Mouse (Mus musculus) right cerebral cortex, postnatal 10 days (tissue): ENCODE data around the gene Junb.
A peak's percentile ranks its signal among the peaks of the same experiment; 100 is the strongest.

ENCODE experiments used
- DNase-seq, 2 experiments: peaks; one replicate each; pipeline ENCODE4 v3.0.0; 2021; ENCODE audit warnings: low spot score in 2 of 2

Junb gene

DNA sequence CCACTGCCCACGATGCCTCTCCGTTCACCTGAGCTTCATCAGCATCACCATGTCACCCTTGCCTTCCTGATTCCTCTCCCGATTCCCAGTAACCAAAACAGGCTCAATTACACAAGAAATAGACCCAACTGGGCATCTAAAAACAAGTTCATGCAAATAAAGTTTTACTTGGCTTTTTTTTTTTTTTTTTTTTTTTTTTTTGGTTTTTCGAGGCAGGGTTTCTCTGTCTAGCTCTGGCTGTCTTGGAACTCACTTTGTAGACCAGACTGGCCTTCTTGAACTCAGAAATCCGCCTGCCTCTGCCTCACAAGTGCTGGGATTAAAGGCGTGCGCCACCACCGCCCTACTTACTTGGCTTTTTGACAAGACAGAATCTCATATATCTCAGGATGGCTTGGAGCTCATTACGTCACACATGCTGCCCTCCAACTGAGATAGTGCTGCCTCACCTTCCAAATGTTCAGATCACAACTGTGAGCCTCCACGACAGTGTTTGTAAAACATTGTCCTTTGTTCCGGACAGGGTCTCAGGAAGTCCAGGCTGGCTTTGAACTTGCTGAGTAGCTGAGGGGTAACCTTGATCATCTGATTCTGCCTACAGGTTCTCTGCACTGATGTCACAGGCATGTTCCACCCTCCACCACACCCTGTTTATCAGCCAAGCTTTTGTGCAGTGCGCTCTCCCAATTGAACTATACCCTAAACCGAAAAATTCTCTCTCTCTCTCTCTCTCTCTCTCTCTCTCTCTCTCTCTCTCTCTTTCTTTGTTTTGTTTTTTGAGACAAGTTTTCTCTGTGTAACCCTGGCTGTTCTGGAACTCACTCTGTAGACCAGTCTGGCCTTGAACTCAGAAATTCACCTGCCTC lies 40.7 kb downstream of the Junb start:
- no peak for DNase-seq

DNA sequence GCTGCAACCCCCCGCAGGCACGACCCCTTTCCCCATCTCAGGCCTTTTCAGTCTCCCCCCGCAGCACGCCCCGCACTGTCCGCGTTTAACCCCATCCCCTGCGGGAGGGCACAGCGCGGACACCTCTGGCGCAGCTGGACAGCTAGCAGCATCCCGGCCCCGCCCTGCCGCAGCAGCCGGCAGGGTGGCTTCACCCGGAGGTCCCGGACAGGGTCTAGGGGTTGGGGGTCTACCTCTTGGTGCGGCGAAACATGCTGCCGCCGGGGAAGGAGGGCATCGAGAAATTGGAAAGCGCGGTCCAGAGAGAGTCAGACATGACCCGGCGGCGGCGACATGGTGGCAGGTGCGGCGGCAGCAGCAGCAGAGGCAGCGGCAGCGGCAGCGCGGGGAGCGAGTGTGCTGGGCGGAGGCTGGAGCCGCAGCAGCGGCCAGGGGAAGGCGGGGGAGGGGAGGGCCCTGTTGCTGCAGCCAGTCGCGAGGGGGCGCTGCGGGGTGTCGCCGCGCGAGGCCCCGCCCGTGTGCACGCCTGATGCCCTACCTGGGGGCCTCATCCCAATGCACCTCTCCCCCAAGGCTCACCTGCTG lies 41.5 kb downstream of the Junb start, which contains the start of gene Mast1:
Gene Mast1 (minus strand): TSS at position 398 of the 585 bp plus-strand sequence.
- peak; percentile 83 to 86 for DNase-seq

DNA sequence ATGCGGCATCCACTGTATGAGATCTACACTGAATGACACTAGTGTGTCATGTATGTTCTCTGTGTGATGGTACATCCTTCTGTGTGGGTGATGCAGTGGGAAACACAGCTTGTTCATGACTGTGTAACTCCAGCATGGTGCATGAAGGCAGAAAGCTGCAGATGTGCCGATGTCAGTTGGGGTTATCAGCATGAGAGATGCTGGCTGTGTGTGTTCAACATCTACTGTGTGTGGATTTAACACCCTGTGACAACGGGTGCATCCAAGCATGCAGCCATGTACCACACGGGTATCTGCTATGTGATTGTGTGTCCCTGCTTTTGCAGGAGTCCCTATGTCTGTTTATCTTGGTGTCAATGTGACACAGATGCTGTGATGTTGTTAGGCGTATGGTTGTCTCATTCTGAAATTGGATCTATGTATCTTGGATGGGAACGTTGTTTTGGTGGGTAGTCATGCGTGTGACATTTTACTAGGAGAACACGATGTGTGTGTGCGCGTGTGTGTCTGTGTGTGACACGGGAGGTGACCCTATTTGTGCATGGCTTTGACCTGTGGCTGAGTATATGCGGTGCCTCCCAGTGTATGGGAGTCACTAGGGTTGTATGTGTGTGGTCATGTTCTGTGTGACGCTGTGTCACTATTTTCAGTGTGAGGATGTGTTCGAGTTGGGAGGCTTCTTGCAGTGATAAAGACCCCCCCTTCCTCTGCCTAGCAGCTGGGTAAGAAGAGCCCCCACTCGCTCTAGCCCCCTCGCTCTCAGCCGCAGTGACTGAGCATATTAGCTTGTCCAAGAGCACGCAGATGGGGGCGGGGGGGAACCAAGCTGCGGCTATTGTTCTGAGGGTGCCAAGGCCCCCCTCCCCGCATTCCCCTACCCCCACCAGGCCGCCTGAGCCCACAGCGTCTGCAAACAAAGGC lies 42.2 kb downstream of the Junb start:
- peak; percentile 59 to 61 for DNase-seq

DNA sequence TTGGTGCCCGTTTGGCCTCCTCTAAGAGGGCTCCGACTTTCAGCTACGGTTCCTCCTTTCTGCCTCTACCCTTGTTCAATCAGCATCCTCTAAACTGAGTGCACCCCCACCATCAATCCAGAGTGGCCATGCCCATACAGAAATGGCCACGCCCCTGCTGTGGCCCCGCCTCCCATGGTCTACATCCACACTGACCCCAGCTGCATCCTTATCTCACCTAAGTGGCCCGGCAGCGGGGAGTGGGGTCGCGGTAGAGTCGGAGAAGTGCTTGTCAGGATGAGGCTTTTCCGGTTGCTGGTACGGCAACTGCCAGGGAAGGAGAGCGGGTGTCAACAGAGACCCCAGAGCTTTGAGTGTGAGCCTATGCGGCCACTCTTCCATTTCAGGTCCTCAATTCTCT lies 43.0 kb downstream of the Junb start:
- DNase-seq = peak in 1 of 2 experiments; percentile 46

- DNase-seq = peak; percentile 76 to 79
Observed at GRCm38 (mm10) chr8:84934860-84935259, 43.7 kb downstream of the Junb start.

DNA sequence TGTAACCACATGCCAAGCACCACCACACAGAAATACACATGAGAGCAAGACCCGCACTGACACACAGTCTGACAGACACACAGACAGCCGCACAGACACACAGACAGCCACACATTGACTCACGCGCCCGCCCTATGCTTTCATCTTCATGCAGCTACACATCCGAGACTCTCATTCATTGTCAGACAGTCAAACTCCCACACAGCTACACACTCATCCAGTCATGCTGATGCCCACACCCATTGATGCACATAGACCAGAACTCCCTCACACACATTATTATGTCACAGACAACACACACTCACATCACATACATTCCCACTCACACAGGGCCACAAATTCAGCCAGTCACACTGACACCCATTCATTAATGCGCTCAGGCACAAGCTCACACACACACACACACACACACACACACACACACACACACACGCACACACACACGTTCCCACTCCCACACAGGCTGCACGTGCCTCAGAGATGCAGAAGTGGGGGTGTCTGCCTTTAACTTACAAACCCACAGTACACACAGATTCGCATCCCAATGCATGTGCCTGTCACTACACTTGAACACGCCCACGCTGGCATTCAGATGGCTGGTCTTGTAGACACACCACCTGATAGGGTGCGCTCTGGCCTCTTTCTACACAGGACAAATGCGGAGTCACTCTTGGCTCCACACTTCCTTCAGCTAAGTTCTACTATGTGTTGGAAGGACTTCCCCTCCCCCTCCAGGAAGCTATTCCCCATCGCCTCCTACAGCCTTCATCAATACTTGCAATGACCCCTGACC lies 44.6 kb downstream of the Junb start:
- peak in 1 of 2 experiments; percentile 42 for DNase-seq

GRCm38 (mm10) chr8:84930582-84930981 lies 47.9 kb downstream of the Junb start:
- no peak for DNase-seq

DNA sequence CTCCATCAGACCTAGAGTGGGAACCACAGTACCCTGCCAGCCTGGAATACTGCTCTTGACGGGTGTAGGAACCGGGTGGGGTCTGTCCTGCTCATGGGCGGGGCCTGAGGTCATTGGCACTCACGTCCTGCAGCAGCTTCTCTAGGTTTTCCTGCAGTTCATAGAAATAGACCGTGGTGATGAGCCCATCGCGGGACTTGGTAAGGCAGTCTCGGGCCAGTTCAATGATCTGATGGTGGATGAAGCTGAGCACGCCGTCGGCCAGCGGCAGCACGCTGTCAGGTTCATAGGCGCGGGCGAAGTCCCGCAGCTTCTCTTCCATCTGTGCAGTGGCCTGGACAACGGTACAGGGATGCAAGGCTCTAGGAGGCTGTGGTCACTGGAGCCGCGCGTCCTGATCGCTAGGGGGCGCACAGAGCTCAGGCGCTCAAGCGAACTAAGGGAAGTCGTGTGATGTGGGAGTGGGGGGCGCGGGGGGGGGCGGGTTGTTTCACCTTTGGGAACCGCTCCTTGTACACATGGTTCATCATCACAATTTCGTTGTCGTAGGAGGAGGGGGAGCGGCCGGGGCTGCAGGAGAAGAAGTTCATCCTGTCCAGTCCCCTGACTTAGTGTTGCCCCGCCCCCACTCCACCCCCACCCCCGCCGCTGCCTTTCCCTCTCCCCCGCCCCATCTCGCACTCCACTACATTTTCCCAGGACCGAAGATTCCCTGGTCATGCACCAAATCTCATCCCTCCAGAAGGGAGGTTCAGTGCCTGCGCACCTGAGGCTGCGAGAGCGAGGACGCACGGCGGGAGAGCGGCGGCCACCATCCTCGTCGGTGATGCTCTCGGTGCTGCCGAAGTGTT lies 49.8 kb downstream of the Junb start:
- DNase-seq = peak in 1 of 2 experiments; percentile 84

DNA sequence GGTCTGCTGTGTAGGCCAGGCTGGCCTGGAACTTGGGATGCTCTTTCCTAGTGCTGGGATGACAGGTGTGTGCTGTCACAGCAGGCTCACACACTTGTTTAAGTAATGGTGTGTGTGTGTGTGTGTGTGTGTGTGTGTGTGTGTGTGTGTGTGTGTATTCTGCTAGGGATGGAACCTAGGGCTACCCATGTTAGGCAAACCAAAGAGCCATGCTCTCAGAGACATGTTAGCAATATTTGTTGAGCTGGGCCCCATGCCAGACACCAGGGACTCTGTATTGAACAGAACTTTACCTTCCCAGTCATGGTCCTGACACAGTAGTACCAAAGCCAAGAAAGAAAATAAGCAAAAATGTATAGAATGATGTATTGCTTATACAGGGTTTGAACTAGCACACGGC lies 51.0 kb downstream of the Junb start:
- DNase-seq = no peak

DNA sequence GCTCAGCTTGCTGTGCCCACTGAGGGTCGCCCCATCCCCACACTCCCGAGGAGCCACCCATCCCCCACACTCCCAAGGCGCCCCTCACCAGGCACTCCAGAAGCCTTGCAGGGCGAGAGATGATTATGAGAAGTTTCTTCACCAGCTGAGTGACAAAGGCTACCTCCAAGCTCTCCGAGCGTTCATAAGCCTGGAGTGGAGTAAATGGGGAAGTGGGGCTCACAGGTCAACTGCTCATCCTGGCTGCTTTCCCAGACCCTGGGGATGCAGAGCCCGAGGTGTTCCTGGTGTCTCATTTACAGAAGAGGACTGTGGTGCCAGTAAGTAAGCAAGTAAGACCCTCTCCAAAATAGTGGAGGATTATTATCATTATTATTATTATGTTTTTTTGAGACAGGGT lies 53.0 kb downstream of the Junb start:
- DNase-seq = no peak
